Mouse (Mus musculus): ENCODE data around the gene Prap1.

DNA sequence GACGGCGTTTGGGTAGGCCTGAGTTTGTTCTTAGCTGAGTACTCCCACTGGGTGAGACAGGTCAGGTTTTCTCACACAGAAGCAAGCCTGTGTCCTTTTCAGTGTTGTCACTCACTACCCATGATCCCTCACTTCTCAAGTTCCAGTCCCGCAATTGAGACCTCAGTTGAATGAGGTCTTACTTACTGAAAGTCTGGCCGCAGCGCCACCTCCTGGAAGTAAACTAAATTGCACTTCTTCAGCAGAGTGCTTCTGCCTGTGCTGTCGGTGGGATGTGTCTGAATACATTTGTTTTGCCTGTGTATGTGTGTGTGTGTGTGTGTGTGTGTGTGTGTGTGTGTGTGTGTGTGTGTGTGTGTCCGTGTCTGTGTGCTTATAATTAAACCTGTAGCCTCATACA, 30.1 kb upstream of the Prap1 start:
- TF ChIP-seq POLR2A (IDR thresholded peaks at IDR 0.05; ENCODE audit: insufficient read length, low read depth) (no peak), USF1 (IDR thresholded peaks at IDR 0.05; ENCODE audit: low read depth) (no peak), MYOD1 (IDR thresholded peaks at IDR 0.05; ENCODE audit: control insufficient read depth in 1 of 3, insufficient read length in 2 of 3, low read depth in 2 of 3) (no peak), E2F4 (IDR thresholded peaks at IDR 0.05; ENCODE audit: insufficient read depth) (no peak), POLR2AphosphoS2 (IDR thresholded peaks at IDR 0.05; ENCODE audit: insufficient read length, low read depth) (no peak)

Data from myocyte (in vitro differentiated cells).